Mouse (Mus musculus) heart, postnatal 0 days (tissue): ENCODE measurements around the gene Ppp1r37.

Source experiments
- CTCF ChIP-seq: IDR thresholded peaks from 2 replicates; pipeline ENCODE4 v1.5.1; 2016; ENCODE audit warnings: antibody characterized with exemption, control low read depth, low read depth
- EP300 ChIP-seq: IDR thresholded peaks from 2 replicates; pipeline ENCODE4 v1.6.1; 2016; ENCODE audit warnings: antibody characterized with exemption, low read depth

DNA sequence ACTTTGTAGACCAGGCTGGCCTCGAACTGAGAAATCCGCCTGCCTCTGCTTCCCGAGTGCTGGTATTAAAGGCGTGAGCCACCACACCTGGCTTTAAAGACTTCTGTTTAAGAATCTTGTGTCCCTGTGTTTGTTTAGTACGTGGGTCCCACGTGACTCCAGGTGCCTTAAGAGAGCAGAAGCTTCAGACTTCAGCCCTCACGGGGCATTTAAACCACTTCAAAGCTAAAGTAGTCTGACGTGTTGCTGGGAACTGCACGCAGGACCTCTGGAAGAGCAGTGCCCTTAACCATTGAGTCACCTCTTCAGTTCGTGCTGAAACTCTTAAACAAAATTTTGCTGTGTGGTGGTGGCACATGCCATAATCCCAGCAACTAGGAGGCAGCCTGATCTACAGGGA, 13.5 kb downstream of the Ppp1r37 start:
- TF ChIP-seq CTCF: no peak
- no peak for TF ChIP-seq EP300
